Mouse (Mus musculus): Measurements from ENCODE around the gene Cacfd1. TPM values are rescaled to one million over a fixed set of nuclear protein-coding genes. Genes with fewer than 3 reads are reported as not detected.

The Cacfd1 gene
- polyA plus RNA-seq, 1 experiment from 2014 or later, result 41.5 TPM

- 90% methylated on average over 3 of the region's 3 CpGs for WGBS
- Histone ChIP-seq H3K27ac (ENCODE audit: low read depth, low read length) (no peak overlapping the region), H3K4me2 (replicated peaks; ENCODE audit: low read depth) (no peak overlapping the region), H3K36me3 (ENCODE audit: control insufficient read depth, insufficient read depth) (peaks cover 7% of the 10 kb centered on the region; the same call in 1 of the 2 replicates), H3K27me3 (replicated peaks; ENCODE audit: control insufficient read depth, insufficient read depth, low read length) (no peaks in the 10 kb centered on the region), H3K4me3 (ENCODE audit: low read depth, low read length) (no peak overlapping the region), H3K9me3 (ENCODE audit: control insufficient read depth) (no peaks in the 10 kb centered on the region), H3K4me1 (replicated peaks; ENCODE audit: control insufficient read depth, insufficient read depth, low read length) (no peaks in the 10 kb centered on the region), H3K9ac (ENCODE audit: low read depth, low read length) (no peak overlapping the region)
- ATAC-seq, result no peak
- TF ChIP-seq CTCF (IDR thresholded peaks at IDR 0.05; ENCODE audit: low read depth), result no peak
These were observed 15.8 kb downstream of the Cacfd1 start for GRCm38 (mm10) chr2:27025545-27025944.

- H3K4me3 ChIP-seq (ENCODE audit: low read depth, low read length), result no peak overlapping the region
- H3K4me2 ChIP-seq (replicated peaks; ENCODE audit: low read depth), result no peak overlapping the region
- H3K9ac ChIP-seq (ENCODE audit: low read depth, low read length), result no peak overlapping the region
- no peak overlapping the region for H3K27ac ChIP-seq (ENCODE audit: low read depth, low read length)
- WGBS, result 95% methylated on average over 3 of the region's 3 CpGs
- no peak for TF ChIP-seq CTCF (IDR thresholded peaks at IDR 0.05; ENCODE audit: low read depth)
- no peaks in the 10 kb centered on the region for H3K4me1 ChIP-seq (replicated peaks; ENCODE audit: control insufficient read depth, insufficient read depth, low read length)
- H3K9me3 ChIP-seq (ENCODE audit: control insufficient read depth), result no peaks in the 10 kb centered on the region
- ATAC-seq, result no peak
- H3K36me3 ChIP-seq (ENCODE audit: control insufficient read depth, insufficient read depth), result no peaks in the 10 kb centered on the region
- H3K27me3 ChIP-seq (replicated peaks; ENCODE audit: control insufficient read depth, insufficient read depth, low read length), result no peaks in the 10 kb centered on the region
These were observed 16.6 kb downstream of the Cacfd1 start for GRCm38 (mm10) chr2:27026332-27026731.

- Histone ChIP-seq H3K4me3 (ENCODE audit: low read depth, low read length) (no peak overlapping the region), H3K9me3 (ENCODE audit: control insufficient read depth) (no peaks in the 10 kb centered on the region), H3K36me3 (ENCODE audit: control insufficient read depth, insufficient read depth) (no peaks in the 10 kb centered on the region), H3K4me1 (replicated peaks; ENCODE audit: control insufficient read depth, insufficient read depth, low read length) (no peaks in the 10 kb centered on the region), H3K4me2 (replicated peaks; ENCODE audit: low read depth) (peak overlapping the region; percentile 54; the same call in 1 of the 2 replicates), H3K27ac (ENCODE audit: low read depth, low read length) (no peak overlapping the region), H3K27me3 (replicated peaks; ENCODE audit: control insufficient read depth, insufficient read depth, low read length) (no peaks in the 10 kb centered on the region), H3K9ac (ENCODE audit: low read depth, low read length) (no peak overlapping the region)
- 70% methylated on average over 10 of the region's 10 CpGs for WGBS
- no peak for ATAC-seq
- TF ChIP-seq CTCF (IDR thresholded peaks at IDR 0.05; ENCODE audit: low read depth), result no peak
These were observed 17.3 kb downstream of the Cacfd1 start for GRCm38 (mm10) chr2:27026857-27027617.

GRCm38 (mm10) chr2:27027618-27028436 lies 18.1 kb downstream of the Cacfd1 start, which contains the start of gene Slc2a6:
Slc2a6 (minus strand) TSS chr2:27027998.
- Histone ChIP-seq H3K9me3 (ENCODE audit: control insufficient read depth) (no peaks in the 10 kb centered on the region), H3K4me3 (ENCODE audit: low read depth, low read length) (peak within 1 kb of the TSS; percentile 10; the same call in 1 of the 2 replicates), H3K4me2 (replicated peaks; ENCODE audit: low read depth) (peak within 1 kb of the TSS; percentile 54), H3K4me1 (replicated peaks; ENCODE audit: control insufficient read depth, insufficient read depth, low read length) (no peaks in the 10 kb centered on the region), H3K27ac (ENCODE audit: low read depth, low read length) (no peak within 1 kb of the TSS), H3K36me3 (ENCODE audit: control insufficient read depth, insufficient read depth) (no peaks in the 10 kb centered on the region), H3K27me3 (replicated peaks; ENCODE audit: control insufficient read depth, insufficient read depth, low read length) (no peaks in the 10 kb centered on the region), H3K9ac (ENCODE audit: low read depth, low read length) (no peak within 1 kb of the TSS)
- 2% methylated on average over 38 of the region's 38 CpGs for WGBS
- TF ChIP-seq CTCF (IDR thresholded peaks at IDR 0.05; ENCODE audit: low read depth), result no peak
- ATAC-seq, result peak; percentile 96

GRCm38 (mm10) chr2:27028437-27029015 lies 18.8 kb downstream of the Cacfd1 start:
- TF ChIP-seq CTCF (IDR thresholded peaks at IDR 0.05; ENCODE audit: low read depth), result no peak
- Histone ChIP-seq H3K4me1 (replicated peaks; ENCODE audit: control insufficient read depth, insufficient read depth, low read length) (no peaks in the 10 kb centered on the region), H3K9ac (ENCODE audit: low read depth, low read length) (no peak overlapping the region), H3K27ac (ENCODE audit: low read depth, low read length) (no peak overlapping the region), H3K27me3 (replicated peaks; ENCODE audit: control insufficient read depth, insufficient read depth, low read length) (no peaks in the 10 kb centered on the region), H3K4me3 (ENCODE audit: low read depth, low read length) (no peak overlapping the region), H3K4me2 (replicated peaks; ENCODE audit: low read depth) (peak overlapping the region; percentile 54), H3K9me3 (ENCODE audit: control insufficient read depth) (no peaks in the 10 kb centered on the region), H3K36me3 (ENCODE audit: control insufficient read depth, insufficient read depth) (no peaks in the 10 kb centered on the region)
- no peak; the same call in 1 of the 2 replicates for ATAC-seq
- WGBS, result 55% methylated on average over 4 of the region's 4 CpGs

- WGBS, result 49% methylated on average over 2 of the region's 2 CpGs
- no peak overlapping the region for H3K27ac ChIP-seq (ENCODE audit: low read depth, low read length)
- no peak overlapping the region for H3K4me3 ChIP-seq (ENCODE audit: low read depth, low read length)
- ATAC-seq, result no peak
- no peaks in the 10 kb centered on the region for H3K36me3 ChIP-seq (ENCODE audit: control insufficient read depth, insufficient read depth)
- H3K9ac ChIP-seq (ENCODE audit: low read depth, low read length), result no peak overlapping the region
- no peaks in the 10 kb centered on the region for H3K27me3 ChIP-seq (replicated peaks; ENCODE audit: control insufficient read depth, insufficient read depth, low read length)
- H3K4me1 ChIP-seq (replicated peaks; ENCODE audit: control insufficient read depth, insufficient read depth, low read length), result no peaks in the 10 kb centered on the region
- H3K9me3 ChIP-seq (ENCODE audit: control insufficient read depth), result no peaks in the 10 kb centered on the region
- peak; percentile 40; the same call in 1 of the 2 replicates for TF ChIP-seq CTCF (IDR thresholded peaks at IDR 0.05; ENCODE audit: low read depth)
- H3K4me2 ChIP-seq (replicated peaks; ENCODE audit: low read depth), result no peak overlapping the region
These were observed 22.6 kb downstream of the Cacfd1 start for GRCm38 (mm10) chr2:27032361-27032760.
